ENCODE assay signal across 8 mouse cellular contexts in the genomic region with DNA sequence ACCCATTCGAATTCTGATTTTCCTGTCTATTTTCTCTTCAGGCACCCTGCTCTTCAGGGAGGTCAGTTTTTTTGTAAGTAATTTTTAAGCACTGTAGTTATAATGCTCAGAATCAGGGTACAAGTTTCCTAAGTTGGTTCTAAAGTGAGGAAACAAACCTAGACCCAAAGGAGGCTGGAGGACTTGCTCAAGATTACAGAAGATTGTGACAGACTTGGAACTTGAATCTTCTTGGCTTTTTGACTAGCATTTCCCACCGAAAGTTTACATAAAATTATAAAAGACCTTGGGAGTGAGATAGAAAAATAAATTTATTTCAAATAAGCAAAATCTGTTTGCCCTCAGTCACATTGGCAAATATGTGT. TPM values are rescaled to one million over a fixed set of nuclear protein-coding genes. Genes with fewer than 3 reads are reported as not detected.
DNase-seq lines count a peak whose midpoint lies in the region; ATAC-seq and TF ChIP-seq lines count a peak whose summit lies in the region.

No protein-coding gene starts in this region.

- H3K27ac ChIP-seq in kidney, embryonic 16.5 days (ENCODE audit: low read length), result no peak overlapping the region; the same call in 1 of the 2 replicates
- H3K27ac ChIP-seq in embryonic facial prominence, embryonic 14.5 days (replicated peaks; ENCODE audit: low read depth, low read length), result no peak overlapping the region; the same call in 1 of the 2 replicates
- H3K27ac ChIP-seq in limb, embryonic 14.5 days (replicated peaks; ENCODE audit: low read depth, low read length), result 0 out of 2 replicates have a peak overlapping the region, but pooled peaks have one; percentile 61
- no peak overlapping the region for H3K27ac ChIP-seq in neural tube, embryonic 13.5 days (replicated peaks)

- ATAC-seq in kidney, embryonic 16.5 days (ENCODE audit: low FRiP score, low TSS enrichment), result no peak
- ATAC-seq in embryonic facial prominence, embryonic 14.5 days (ENCODE audit: low read depth), result no peak
- ATAC-seq in limb, embryonic 14.5 days (ENCODE audit: low FRiP score, low read depth), result no peak
- no peak for ATAC-seq in neural tube, embryonic 13.5 days (ENCODE audit: low read depth)

- WGBS in kidney, embryonic 16.5 days, result 27% methylated on average over 2 of the region's 2 CpGs
- 22% methylated on average over 2 of the region's 2 CpGs for whole genome bisulfite sequencing in embryonic facial prominence, embryonic 14.5 days
- WGBS in limb, embryonic 14.5 days, result 33% methylated on average over 2 of the region's 2 CpGs
- WGBS in neural tube, embryonic 13.5 days, result 35% methylated on average over 2 of the region's 2 CpGs

- peak overlapping the region; percentile 87 for H3K9ac ChIP-seq in kidney, embryonic 16.5 days (replicated peaks; ENCODE audit: low read length)
- peak overlapping the region; percentile 84 for H3K9ac ChIP-seq in embryonic facial prominence, embryonic 14.5 days (ENCODE audit: low read depth, low read length)
- peak overlapping the region; percentile 87 for H3K9ac ChIP-seq in limb, embryonic 14.5 days (ENCODE audit: low read depth, low read length, severe bottlenecking)
- peak overlapping the region; percentile 82 for H3K9ac ChIP-seq in neural tube, embryonic 13.5 days

- no peak for TF ChIP-seq POLR2A in limb, embryonic 14.5 days (IDR thresholded peaks at IDR 0.05; ENCODE audit: borderline replicate concordance, extremely low read depth, insufficient read depth, insufficient read length)

- H3K4me1 ChIP-seq in kidney, embryonic 16.5 days (ENCODE audit: insufficient read depth, low read length), result peaks cover 16% of the 10 kb centered on the region
- H3K4me1 ChIP-seq in embryonic facial prominence, embryonic 14.5 days (ENCODE audit: control insufficient read depth, insufficient read depth, low read length), result peaks cover 9% of the 10 kb centered on the region
- peaks cover 5% of the 10 kb centered on the region for H3K4me1 ChIP-seq in limb, embryonic 14.5 days (ENCODE audit: control insufficient read depth, insufficient read depth, low read length)
- H3K4me1 ChIP-seq in neural tube, embryonic 13.5 days (replicated peaks), result peaks cover 30% of the 10 kb centered on the region

- H3K9me3 ChIP-seq in kidney, embryonic 16.5 days (ENCODE audit: low read length), result no peaks in the 10 kb centered on the region
- no peaks in the 10 kb centered on the region for H3K9me3 ChIP-seq in embryonic facial prominence, embryonic 14.5 days (ENCODE audit: control insufficient read depth, low read length)
- no peaks in the 10 kb centered on the region for H3K9me3 ChIP-seq in limb, embryonic 14.5 days (ENCODE audit: control insufficient read depth, low read length)
- H3K9me3 ChIP-seq in neural tube, embryonic 13.5 days, result no peaks in the 10 kb centered on the region

- H3K27me3 ChIP-seq in kidney, embryonic 16.5 days (ENCODE audit: insufficient read depth, low read length), result no peaks in the 10 kb centered on the region
- no peaks in the 10 kb centered on the region for H3K27me3 ChIP-seq in embryonic facial prominence, embryonic 14.5 days (replicated peaks; ENCODE audit: control insufficient read depth, insufficient read depth, low read length)
- no peaks in the 10 kb centered on the region for H3K27me3 ChIP-seq in limb, embryonic 14.5 days (ENCODE audit: control insufficient read depth, insufficient read depth, low read length)
- no peaks in the 10 kb centered on the region for H3K27me3 ChIP-seq in neural tube, embryonic 13.5 days

- H3K4me3 ChIP-seq in kidney, embryonic 16.5 days (ENCODE audit: low read length), result peak overlapping the region; percentile 93
- peak overlapping the region; percentile 86 for H3K4me3 ChIP-seq in embryonic facial prominence, embryonic 14.5 days (ENCODE audit: low read depth, low read length)
- H3K4me3 ChIP-seq in limb, embryonic 14.5 days (replicated peaks; ENCODE audit: low read length), result peak overlapping the region; percentile 81
- peak overlapping the region; percentile 87 for H3K4me3 ChIP-seq in neural tube, embryonic 13.5 days

- no peak for DNase-seq in kidney, adult 9 months
- DNase-seq in embryonic facial prominence, embryonic 14.5 days (ENCODE audit: low spot score), result no peak
- no peak for DNase-seq in limb, embryonic 14.5 days (ENCODE audit: low spot score)
- DNase-seq in layer of hippocampus, adult 9-11 months, result no peak
- no peak for DNase-seq in frontal cortex, postnatal 14 days (ENCODE audit: low spot score in 2 of 2)
- no peak for DNase-seq in cerebellum, postnatal 25 days

- H3K36me3 ChIP-seq in kidney, embryonic 16.5 days (ENCODE audit: insufficient read depth, low read length), result peaks cover 3% of the 10 kb centered on the region; the same call in 1 of the 2 replicates
- H3K36me3 ChIP-seq in embryonic facial prominence, embryonic 14.5 days (ENCODE audit: control insufficient read depth, insufficient read depth, low read length), result peaks cover 3% of the 10 kb centered on the region; the same call in 1 of the 2 replicates
- H3K36me3 ChIP-seq in limb, embryonic 14.5 days (ENCODE audit: control insufficient read depth, insufficient read depth, low read length), result peaks cover 3% of the 10 kb centered on the region; the same call in 1 of the 2 replicates
- H3K36me3 ChIP-seq in neural tube, embryonic 13.5 days, result peaks cover 3% of the 10 kb centered on the region

- H3K4me2 ChIP-seq in kidney, embryonic 16.5 days (replicated peaks; ENCODE audit: low read depth, low read length), result peak overlapping the region; percentile 71
- peak overlapping the region; percentile 67 for H3K4me2 ChIP-seq in embryonic facial prominence, embryonic 14.5 days (ENCODE audit: low read depth, low read length)
- H3K4me2 ChIP-seq in limb, embryonic 14.5 days (replicated peaks; ENCODE audit: low read depth, low read length, severe bottlenecking), result peak overlapping the region; percentile 52
- H3K4me2 ChIP-seq in neural tube, embryonic 13.5 days, result peak overlapping the region; percentile 72

RNA-seq across cellular contexts. Expression of gene Rpe, which starts 0.9 kb away (rescaled TPM):
- 45.4 and 47.2 TPM in 2 replicates for polyA plus RNA-seq in kidney, embryonic 16.5 days (2015; fragmentation: Nextera tagmentation; extraction: Ambion mirVana)
- polyA plus RNA-seq in embryonic facial prominence, embryonic 14.5 days (2014; fragmentation: Nextera tagmentation; extraction: Ambion mirVana), result 48.6 and 49.9 TPM in 2 replicates
- polyA plus RNA-seq in limb, embryonic 14.5 days (2012; rRNA removed), result 25.1 and 26.9 TPM in 2 replicates
- polyA plus RNA-seq in limb, embryonic 14.5 days (2014; fragmentation: Nextera tagmentation; extraction: Ambion mirVana), result 45.6 and 46.2 TPM in 2 replicates
- 40.0 and 41.6 TPM in 2 replicates for polyA plus RNA-seq in neural tube, embryonic 13.5 days (2015; fragmentation: Nextera tagmentation; extraction: Ambion mirVana)
